Mouse (Mus musculus) gastrocnemius, adult 18-20 months (tissue): Measurements from ENCODE around the gene Dpm3. TPM values are rescaled to one million over a fixed set of nuclear protein-coding genes. Genes with fewer than 3 reads are reported as not detected.
"Not testable (repeated sequence)": the region's sequence is repeated elsewhere in the genome, so short reads cannot be mapped to it uniquely, and the experiment has no call there.

Experiments
- DNase-seq: peaks from one replicate; pipeline ENCODE4 v3.0.0; 2021; ENCODE audit warnings: low spot score
- long read RNA-seq, 2 experiments: library from polyadenylated mRNA; stranded (forward); transcript quantifications; one replicate each; pipeline ENCODE4 v2.0.0; 2021
- total RNA-seq, 2 experiments: library from RNA; stranded (reverse); gene quantifications; 2 replicates each; pipeline ENCODE4 v1.2.3; 2021

The Dpm3 gene
- 10 to 100 TPM; 22.6 to 24.3 TPM for total RNA-seq
- long read RNA-seq, experiment 1, transcript Dpm3-201 (2 exons, 404 nt), result major isoform, 6 of 6 reads
- long read RNA-seq, experiment 1, partial matches to known transcripts, result 0 of 6 reads
- long read RNA-seq, experiment 1, other reads (novel, unspliced or antisense), result 0 of 6 reads
- long read RNA-seq, experiment 2, transcript Dpm3-201 (2 exons, 404 nt), result major isoform, 10 of 15 reads
- long read RNA-seq, experiment 2, transcript Dpm3-203 (1 exons, 441 nt), result minor isoform, 5 of 15 reads
- long read RNA-seq, experiment 2, partial matches to known transcripts, result 0 of 15 reads
- long read RNA-seq, experiment 2, other reads (novel, unspliced or antisense), result 0 of 15 reads

- DNase-seq, result no peak
Measured at GRCm38 (mm10) chr3:89259076-89259475, at the start of gene Dpm3. Dpm3 (plus strand) TSS chr3:89259358.

GRCm38 (mm10) chr3:89209731-89210130 lies 49.4 kb upstream of the Dpm3 start:
- no peak for DNase-seq

DNA sequence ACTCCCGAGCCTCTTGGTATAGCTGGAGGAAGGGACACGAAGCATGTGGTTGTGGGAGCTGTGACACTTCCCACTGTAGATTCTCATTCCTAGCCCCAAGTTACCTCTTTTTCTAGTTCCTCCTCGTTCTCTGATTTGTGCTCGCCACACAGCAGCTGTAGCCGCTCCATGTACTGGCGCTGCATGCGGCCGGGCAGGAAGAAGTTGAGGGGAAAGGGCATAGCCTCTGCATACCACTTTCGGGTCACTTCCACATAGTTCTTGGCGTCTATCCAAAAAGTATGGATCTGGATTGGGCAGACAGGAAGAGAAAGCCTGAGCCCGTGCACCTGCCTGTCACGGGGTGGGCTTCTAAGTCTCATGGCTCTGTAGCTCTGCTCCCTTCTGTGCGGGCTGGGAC lies 49.0 kb upstream of the Dpm3 start:
- DNase-seq, result no peak

GRCm38 (mm10) chr3:89210731-89211130 lies 48.4 kb upstream of the Dpm3 start:
- no peak for DNase-seq

- DNase-seq, result peak; percentile 95
Measured at GRCm38 (mm10) chr3:89213803-89214530, 45.2 kb upstream of the Dpm3 start.

DNA sequence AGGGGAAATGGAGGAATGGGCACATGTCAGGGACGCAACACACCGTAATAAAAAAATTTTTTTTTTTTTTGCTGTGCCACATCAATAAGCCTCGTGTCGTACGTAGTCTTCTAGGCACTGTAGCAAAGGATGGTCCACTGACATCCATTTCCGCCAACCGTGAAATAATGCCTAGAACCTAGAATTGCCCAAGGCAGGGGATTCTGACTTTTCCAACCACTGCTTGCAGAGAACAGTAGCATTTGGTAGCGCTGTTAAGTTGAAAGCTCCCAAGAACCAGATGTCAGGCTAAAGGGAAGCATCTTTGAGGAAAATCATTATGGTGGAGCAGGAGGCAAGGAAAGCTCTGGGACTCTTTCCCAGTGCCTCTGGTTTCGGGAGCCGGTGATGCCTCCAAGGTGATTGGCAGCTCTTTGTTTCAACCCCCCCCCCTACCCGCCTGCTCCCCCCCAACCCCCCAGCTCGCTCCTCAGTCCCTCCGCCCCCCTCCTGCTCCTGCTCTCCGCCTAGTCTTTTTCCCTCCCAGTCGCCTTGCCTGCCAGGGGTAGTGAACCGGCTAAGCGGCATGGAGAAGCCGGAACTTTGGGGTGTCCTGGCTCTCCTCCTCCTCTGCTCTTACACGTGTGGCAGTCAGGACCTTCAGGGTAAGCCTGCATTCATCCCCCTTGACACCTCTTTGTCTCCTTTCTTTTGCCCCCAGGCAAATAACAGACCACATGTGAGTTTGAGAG lies 44.3 kb upstream of the Dpm3 start, which contains the start of gene Thbs3:
Gene Thbs3 (plus strand): TSS at position 500 of the 731 bp plus-strand sequence.
- DNase-seq, result no peak

DNA sequence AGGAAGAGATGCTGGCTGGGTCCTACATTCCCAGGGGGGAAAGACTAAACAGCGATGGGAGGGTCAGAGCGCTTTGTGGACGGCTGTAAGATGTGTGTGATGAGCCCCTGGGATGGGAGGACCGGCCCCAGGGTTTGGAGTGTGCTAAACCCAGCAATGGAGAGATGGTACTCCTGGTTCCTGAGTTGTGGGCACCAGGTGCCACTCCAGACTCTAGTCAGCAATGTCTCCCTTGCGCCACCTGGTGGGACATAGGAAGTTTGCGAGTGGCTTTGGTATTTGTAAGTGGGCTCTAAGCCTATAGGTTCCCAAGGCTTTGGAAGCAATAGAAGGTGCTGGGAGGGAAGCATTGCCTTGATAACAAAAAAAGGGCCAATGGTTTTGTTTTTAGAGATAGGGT lies 43.3 kb upstream of the Dpm3 start:
- peak; percentile 84 for DNase-seq

GRCm38 (mm10) chr3:89216407-89216806 lies 42.8 kb upstream of the Dpm3 start:
- not testable (repeated sequence) for DNase-seq

- no peak for DNase-seq
Measured at GRCm38 (mm10) chr3:89218271-89218670, 40.9 kb upstream of the Dpm3 start.

DNA sequence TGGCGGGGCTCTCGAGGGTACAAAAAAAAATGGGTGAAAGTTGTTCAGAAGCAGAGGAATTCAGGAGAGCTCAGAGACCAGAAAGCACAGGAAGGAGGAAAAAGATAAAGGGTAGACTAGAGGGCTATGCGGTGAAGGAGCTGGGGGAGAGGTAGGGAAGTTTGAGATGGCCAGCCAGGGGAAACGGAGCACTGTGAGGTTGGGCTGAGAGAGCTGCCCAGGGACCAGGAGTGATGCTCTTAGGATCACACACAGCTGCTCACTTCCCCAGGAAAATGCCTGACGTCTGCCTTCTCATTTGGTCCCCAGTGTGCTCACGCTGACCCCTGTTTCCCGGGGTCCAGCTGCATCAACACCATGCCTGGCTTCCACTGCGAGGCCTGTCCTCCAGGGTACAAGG lies 39.6 kb upstream of the Dpm3 start:
- no peak for DNase-seq

DNA sequence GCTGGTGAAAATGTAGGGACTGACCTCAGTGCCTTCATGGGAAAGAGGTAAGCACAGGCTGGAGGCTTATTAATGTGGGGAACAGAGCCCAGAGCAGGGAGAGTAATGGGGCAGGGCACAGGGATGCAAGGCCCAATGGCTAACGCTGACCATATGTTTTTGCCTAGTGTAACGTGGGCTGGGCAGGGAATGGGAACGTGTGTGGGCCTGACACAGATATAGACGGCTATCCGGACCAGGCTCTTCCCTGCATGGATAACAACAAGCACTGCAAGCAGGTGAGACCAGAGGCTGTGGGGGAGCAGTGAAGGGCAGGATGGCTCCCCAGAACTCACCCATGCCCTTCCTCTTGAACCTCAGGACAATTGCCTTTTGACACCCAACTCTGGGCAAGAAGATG lies 38.0 kb upstream of the Dpm3 start:
- no peak for DNase-seq

GRCm38 (mm10) chr3:89224796-89225195 lies 34.4 kb upstream of the Dpm3 start:
- DNase-seq, result no peak

DNA sequence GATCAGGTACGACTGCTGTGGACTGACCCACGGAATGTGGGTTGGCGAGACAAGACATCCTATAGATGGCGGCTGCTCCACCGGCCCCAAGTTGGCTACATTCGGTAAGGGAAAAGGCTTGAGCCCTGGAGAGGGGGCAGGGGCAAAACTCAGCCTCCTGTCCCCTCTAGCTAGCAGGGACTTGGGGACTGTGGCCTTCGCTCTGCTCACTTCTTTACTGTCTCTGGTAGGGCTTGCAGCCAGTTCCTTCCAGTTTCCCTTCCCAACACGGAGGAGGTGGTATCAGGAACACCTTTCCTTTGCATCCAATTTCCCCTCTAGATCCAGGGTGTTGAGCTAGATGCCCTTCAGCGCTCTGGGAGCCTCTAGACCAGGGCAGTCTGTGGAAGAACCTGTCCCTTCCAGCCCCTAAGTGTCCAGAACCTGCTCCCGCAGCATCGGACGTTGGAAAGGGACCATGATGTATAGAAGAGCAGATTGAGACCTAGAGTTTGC lies 33.8 kb upstream of the Dpm3 start:
- no peak for DNase-seq

DNA sequence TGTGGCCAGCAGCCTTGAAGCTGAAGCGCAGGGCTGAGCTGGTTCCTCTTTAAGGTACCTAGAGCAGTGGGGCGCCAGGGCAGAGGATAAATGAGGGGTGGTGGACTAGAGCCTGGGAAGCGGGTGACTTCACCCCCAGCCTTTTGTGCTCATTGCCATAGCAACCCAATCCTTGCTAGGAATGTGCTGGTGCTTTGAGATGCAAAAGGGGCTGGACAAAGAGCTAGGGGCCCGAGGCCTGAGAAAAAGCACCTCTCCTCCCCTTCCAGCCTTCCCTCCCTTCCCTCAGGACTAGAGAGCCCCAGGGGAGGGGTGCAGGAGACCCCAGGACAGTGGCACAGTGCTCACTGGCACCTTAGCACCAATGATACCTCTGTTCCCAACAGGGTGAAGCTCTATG lies 33.2 kb upstream of the Dpm3 start:
- DNase-seq, result no peak

- no peak for DNase-seq
Measured at GRCm38 (mm10) chr3:89226361-89226760, 32.8 kb upstream of the Dpm3 start.

DNA sequence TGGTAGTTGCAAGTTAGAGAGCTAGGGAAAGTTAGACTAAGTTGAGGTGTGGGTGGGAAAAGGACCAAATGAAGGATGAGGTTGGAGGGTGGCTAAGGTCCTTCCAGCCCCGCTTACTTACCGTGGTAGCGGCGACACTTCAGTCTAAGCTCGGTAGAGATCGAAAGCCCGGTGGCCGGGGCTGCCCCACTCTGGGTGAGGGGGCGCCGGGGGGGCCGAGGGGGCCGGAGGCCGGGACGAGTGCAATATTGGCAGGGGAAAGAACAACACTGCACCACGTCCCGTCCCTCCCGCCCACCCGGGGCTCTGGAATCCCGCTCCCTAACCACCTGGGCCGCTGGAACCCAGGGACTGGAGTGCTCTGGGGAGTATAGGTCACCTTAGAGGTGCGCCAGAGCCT lies 32.3 kb upstream of the Dpm3 start, which contains the start of gene Mtx1:
Gene Mtx1 (minus strand): TSS at position 189 of the 400 bp plus-strand sequence.
- DNase-seq, result no peak

DNA sequence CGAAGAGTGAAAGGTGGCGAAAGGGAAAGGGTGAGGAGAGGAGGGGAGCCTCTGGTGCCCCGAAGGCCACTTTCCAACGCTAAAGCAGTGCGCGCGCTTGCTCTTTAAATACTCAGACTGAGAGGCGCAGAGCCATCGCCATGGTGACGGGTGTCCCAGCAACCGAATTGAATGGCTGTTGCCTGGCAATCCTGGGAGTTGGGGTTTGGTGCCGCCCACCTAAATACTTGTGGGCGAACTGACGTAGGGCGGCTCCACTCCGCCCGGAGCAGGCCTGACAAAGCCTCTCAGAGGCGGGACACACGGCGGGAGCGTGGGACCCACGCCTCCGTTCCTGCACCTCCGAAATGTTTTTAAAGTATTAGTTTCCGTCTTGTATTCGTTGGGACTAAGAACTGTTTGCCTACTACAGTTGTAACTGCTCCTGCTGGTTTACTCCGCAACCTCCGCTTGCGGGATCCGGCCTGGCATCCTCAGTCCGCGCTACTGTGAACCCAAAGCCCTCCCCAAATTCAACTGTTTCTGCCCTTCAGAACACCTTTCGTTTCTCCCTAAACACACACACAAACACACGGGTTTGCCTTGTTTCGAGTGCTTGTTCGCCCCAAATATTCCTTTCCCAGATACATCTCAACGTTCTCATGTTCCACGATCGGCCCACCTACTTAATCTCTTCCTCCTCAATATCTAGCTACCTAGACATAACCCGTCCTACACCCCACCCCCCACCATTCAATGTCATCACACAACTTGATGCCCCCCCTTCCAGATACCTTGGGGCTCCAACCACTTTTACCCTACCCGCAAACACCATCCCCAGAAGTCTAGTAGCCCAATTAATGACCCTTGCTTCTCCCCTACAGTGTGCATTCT lies 31.6 kb upstream of the Dpm3 start:
- DNase-seq, result peak; percentile 53

GRCm38 (mm10) chr3:89228180-89228549 lies 31.0 kb upstream of the Dpm3 start:
- DNase-seq, result peak; percentile 89

- no peak for DNase-seq
Measured at GRCm38 (mm10) chr3:89228836-89229235, 30.3 kb upstream of the Dpm3 start, which contains the start of gene Muc1. Muc1 (plus strand) TSS chr3:89229057.

DNA sequence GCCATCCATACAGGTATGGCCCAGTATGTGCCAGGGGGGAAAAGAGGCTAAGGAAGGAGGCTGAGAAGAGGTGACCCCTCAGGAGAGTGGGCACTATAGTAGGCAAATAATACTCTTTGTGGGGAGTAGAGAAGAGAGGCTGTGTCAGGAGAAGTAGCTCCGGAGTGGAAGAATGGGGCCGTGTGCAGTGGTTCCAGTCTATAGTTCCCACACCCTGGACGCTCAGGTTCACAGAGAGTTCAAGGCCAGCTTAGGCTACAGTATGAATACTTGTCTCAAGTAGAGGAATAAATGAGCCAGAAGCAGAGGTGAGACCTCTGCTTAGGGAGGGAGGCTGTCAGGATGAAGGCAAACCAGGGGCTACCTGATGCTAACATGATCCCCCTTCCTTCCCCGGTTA lies 29.9 kb upstream of the Dpm3 start:
- no peak for DNase-seq

GRCm38 (mm10) chr3:89230561-89230960 lies 28.6 kb upstream of the Dpm3 start:
- no peak for DNase-seq
